In the genomic region with DNA sequence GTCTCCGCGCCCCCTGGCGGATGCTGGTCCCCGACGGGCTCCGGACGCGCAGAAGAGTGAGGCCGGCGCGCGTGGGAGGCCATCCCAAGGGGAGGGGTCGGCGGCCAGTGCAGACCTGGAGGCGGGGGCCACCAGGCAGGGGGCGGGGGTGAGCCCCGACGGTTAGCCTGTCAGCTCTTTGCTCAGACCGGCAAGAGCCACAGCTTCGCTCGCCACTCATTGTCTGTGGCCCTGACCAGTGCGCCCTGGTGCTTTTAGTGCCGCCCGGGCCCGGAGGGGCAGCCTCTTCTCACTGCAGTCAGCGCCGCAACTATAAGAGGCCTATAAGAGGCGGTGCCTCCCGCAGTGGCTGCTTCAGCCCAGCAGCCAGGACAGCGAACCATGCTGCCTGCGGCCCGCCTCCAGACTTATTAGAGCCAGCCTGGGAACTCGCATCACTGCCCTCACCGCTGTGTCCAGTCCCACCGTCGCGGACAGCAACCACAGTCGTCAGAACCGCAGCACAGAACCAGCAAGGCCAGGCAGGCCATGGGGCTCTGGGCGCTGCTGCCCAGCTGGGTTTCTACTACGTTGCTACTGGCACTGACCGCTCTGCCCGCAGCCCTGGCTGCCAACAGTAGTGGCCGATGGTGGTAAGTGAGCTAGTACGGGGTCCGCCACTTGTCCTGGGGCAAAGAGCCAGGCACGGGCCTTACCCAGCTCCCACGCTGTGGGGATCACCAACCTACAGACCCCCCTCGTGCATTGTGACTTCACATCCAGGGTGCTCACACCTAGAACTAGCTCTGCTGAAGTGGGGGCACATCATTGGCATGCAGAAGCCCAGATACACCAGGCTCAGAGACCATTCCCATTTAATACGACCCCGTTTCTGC, we compare ENCODE assay signal across 9 mouse cellular contexts. TPM values are rescaled to one million over a fixed set of nuclear protein-coding genes. Genes with fewer than 3 reads are reported as not detected.
A peak's percentile ranks its signal among the peaks of the same experiment; 100 is the strongest.
DNase-seq lines count a peak whose midpoint lies in the region; ATAC-seq and TF ChIP-seq lines count a peak whose summit lies in the region.
"Had no signal": no experiment of that assay in that cellular context is flagged by ENCODE, and none has a peak within 500 bp of the region (broad histone marks: within the 10 kb centered on the region; RNA-seq: fewer than 3 reads in every experiment).

A gene (plus strand): TSS at position 197 of the 875 bp plus-strand sequence.

- TF ChIP-seq CTCF in heart, postnatal 0 days (IDR thresholded peaks at IDR 0.05; ENCODE audit: low read depth), result peak; percentile 60

- peaks cover 100% of the 10 kb centered on the region for H3K27me3 ChIP-seq in forebrain, embryonic 12.5 days
- peaks cover 99% of the 10 kb centered on the region for H3K27me3 ChIP-seq in forebrain, embryonic 13.5 days
- H3K27me3 ChIP-seq in heart, postnatal 0 days (ENCODE audit: control insufficient read depth, insufficient read depth, low read length), result peaks cover 82% of the 10 kb centered on the region
- peaks cover 94% of the 10 kb centered on the region for H3K27me3 ChIP-seq in limb, embryonic 12.5 days
- peaks cover 77% of the 10 kb centered on the region for H3K27me3 ChIP-seq in midbrain, embryonic 16.5 days (ENCODE audit: control insufficient read depth, insufficient read depth, low read depth, low read length)

- peak within 1 kb of the TSS; percentile 19; the same call in 1 of the 2 replicates for H3K4me2 ChIP-seq in forebrain, embryonic 12.5 days
- no peak within 1 kb of the TSS; the same call in 1 of the 2 replicates for H3K4me2 ChIP-seq in forebrain, embryonic 13.5 days
- H3K4me2 ChIP-seq in heart, postnatal 0 days (ENCODE audit: low read depth, low read length), result peak within 1 kb of the TSS; percentile 53
- peak within 1 kb of the TSS; percentile 23 for H3K4me2 ChIP-seq in limb, embryonic 12.5 days
- H3K4me2 ChIP-seq in midbrain, embryonic 16.5 days (ENCODE audit: low read length), result 0 out of 2 replicates have a peak within 1 kb of the TSS, but pooled peaks have one; percentile 17

- H3K27ac ChIP-seq in forebrain, embryonic 12.5 days, result no peak within 1 kb of the TSS
- no peak within 1 kb of the TSS for H3K27ac ChIP-seq in forebrain, embryonic 13.5 days
- no peak within 1 kb of the TSS for H3K27ac ChIP-seq in heart, postnatal 0 days (ENCODE audit: low read depth)
- no peak within 1 kb of the TSS for H3K27ac ChIP-seq in limb, embryonic 12.5 days
- H3K27ac ChIP-seq in midbrain, embryonic 16.5 days (ENCODE audit: low read length), result no peak within 1 kb of the TSS

- H3K36me3 ChIP-seq in forebrain, embryonic 12.5 days (replicated peaks), result no peaks in the 10 kb centered on the region
- no peaks in the 10 kb centered on the region for H3K36me3 ChIP-seq in forebrain, embryonic 13.5 days (ENCODE audit: poor library complexity, severe bottlenecking)
- no peaks in the 10 kb centered on the region for H3K36me3 ChIP-seq in heart, postnatal 0 days (replicated peaks; ENCODE audit: control insufficient read depth, insufficient read depth, low read length)
- no peaks in the 10 kb centered on the region for H3K36me3 ChIP-seq in limb, embryonic 12.5 days
- H3K36me3 ChIP-seq in midbrain, embryonic 16.5 days (ENCODE audit: control insufficient read depth, insufficient read depth, low read length), result no peaks in the 10 kb centered on the region

- 0 out of 2 replicates have a peak, but pooled peaks have one; percentile 41 for ATAC-seq in forebrain, embryonic 12.5 days (ENCODE audit: low FRiP score)
- ATAC-seq in forebrain, embryonic 13.5 days, result no peak
- ATAC-seq in heart, postnatal 0 days (ENCODE audit: insufficient read depth, low read depth), result 0 out of 2 replicates have a peak, but pooled peaks have one; percentile 31
- no peak for ATAC-seq in limb, embryonic 12.5 days (ENCODE audit: insufficient number of reproducible peaks, insufficient read depth, low FRiP score, low TSS enrichment, low read depth)
- 0 out of 2 replicates have a peak, but pooled peaks have one; percentile 22 for ATAC-seq in midbrain, embryonic 16.5 days

- 0 out of 2 replicates have a peak, but pooled peaks cover 5% of the 10 kb centered on the region for H3K9me3 ChIP-seq in forebrain, embryonic 12.5 days
- H3K9me3 ChIP-seq in forebrain, embryonic 13.5 days (replicated peaks), result 0 out of 2 replicates have a peak, but pooled peaks cover 4% of the 10 kb centered on the region
- no peaks in the 10 kb centered on the region for H3K9me3 ChIP-seq in heart, postnatal 0 days (replicated peaks; ENCODE audit: control insufficient read depth, low read length)
- H3K9me3 ChIP-seq in limb, embryonic 12.5 days, result no peaks in the 10 kb centered on the region
- no peaks in the 10 kb centered on the region; the same call in 1 of the 2 replicates for H3K9me3 ChIP-seq in midbrain, embryonic 16.5 days (replicated peaks; ENCODE audit: control insufficient read depth, low read length, poor library complexity, severe bottlenecking)

- peaks cover 37% of the 10 kb centered on the region for H3K4me1 ChIP-seq in forebrain, embryonic 12.5 days
- peaks cover 23% of the 10 kb centered on the region for H3K4me1 ChIP-seq in forebrain, embryonic 13.5 days
- peaks cover 16% of the 10 kb centered on the region for H3K4me1 ChIP-seq in heart, postnatal 0 days (ENCODE audit: control insufficient read depth, insufficient read depth)
- H3K4me1 ChIP-seq in limb, embryonic 12.5 days (replicated peaks), result peaks cover 30% of the 10 kb centered on the region
- H3K4me1 ChIP-seq in midbrain, embryonic 16.5 days (ENCODE audit: control insufficient read depth, insufficient read depth, low read length), result peaks cover 12% of the 10 kb centered on the region; the same call in 1 of the 2 replicates

- H3K4me3 ChIP-seq in forebrain, embryonic 12.5 days (replicated peaks), result peak within 1 kb of the TSS; percentile 16; the same call in 1 of the 2 replicates
- no peak within 1 kb of the TSS; the same call in 1 of the 2 replicates for H3K4me3 ChIP-seq in forebrain, embryonic 13.5 days
- peak within 1 kb of the TSS; percentile 35 for H3K4me3 ChIP-seq in heart, postnatal 0 days (ENCODE audit: low read depth, low read length)
- peak within 1 kb of the TSS; percentile 25 for H3K4me3 ChIP-seq in limb, embryonic 12.5 days (replicated peaks)
- H3K4me3 ChIP-seq in midbrain, embryonic 16.5 days (ENCODE audit: low read depth, low read length), result peak within 1 kb of the TSS; percentile 9; the same call in 1 of the 2 replicates

- no peak for TF ChIP-seq EP300 in heart, postnatal 0 days (IDR thresholded peaks at IDR 0.05; ENCODE audit: low read depth)

- 2% methylated on average over 51 of the region's 51 CpGs for WGBS in forebrain, embryonic 12.5 days
- WGBS in forebrain, embryonic 13.5 days, result under 1% methylated on average over 49 of the region's 51 CpGs
- WGBS in heart, postnatal 0 days, result 6% methylated on average over 41 of the region's 51 CpGs
- WGBS in limb, embryonic 12.5 days, result 3% methylated on average over 51 of the region's 51 CpGs
- 2% methylated on average over 41 of the region's 51 CpGs for WGBS in midbrain, embryonic 16.5 days

- peak; percentile 72 for DNase-seq in ZHBTc4 (ENCODE audit: low read depth, low spot score)
- DNase-seq in heart, postnatal 0 days (ENCODE audit: low spot score), result no peak
- DNase-seq in thymus, postnatal 25 days, result peak; percentile 70
- DNase-seq in urinary bladder, postnatal 36 days (ENCODE audit: low spot score in 2 of 2), result no peak

- no peak within 1 kb of the TSS for H3K9ac ChIP-seq in forebrain, embryonic 12.5 days
- no peak within 1 kb of the TSS for H3K9ac ChIP-seq in forebrain, embryonic 13.5 days
- no peak within 1 kb of the TSS; the same call in 1 of the 2 replicates for H3K9ac ChIP-seq in heart, postnatal 0 days (replicated peaks; ENCODE audit: low read depth, low read length)
- H3K9ac ChIP-seq in limb, embryonic 12.5 days (replicated peaks), result no peak within 1 kb of the TSS; the same call in 1 of the 2 replicates
- no peak within 1 kb of the TSS for H3K9ac ChIP-seq in midbrain, embryonic 16.5 days (ENCODE audit: low read depth, low read length)

RNA-seq across cellular contexts. Expression of the gene that starts here (rescaled TPM):
- 0.18 and 0.61 TPM in 2 replicates for polyA plus RNA-seq in forebrain, embryonic 12.5 days (2016; fragmentation: Nextera tagmentation; extraction: Ambion mirVana)
- polyA plus RNA-seq in forebrain, embryonic 13.5 days (2015; fragmentation: Nextera tagmentation; extraction: Ambion mirVana), result not detected in 2 replicates
- not detected in 2 replicates for total RNA-seq in heart, postnatal 0 days (2014; rRNA removed; ENCODE audit: low replicate concordance)
- not detected in 2 replicates for polyA plus RNA-seq in heart, postnatal 0 days (2015; fragmentation: Nextera tagmentation; extraction: Ambion mirVana)
- polyA plus RNA-seq in limb, embryonic 12.5 days (2016; fragmentation: Nextera tagmentation; extraction: Ambion mirVana), result not detected in 2 replicates
- 1.2 and 1.3 TPM in 2 replicates for polyA plus RNA-seq in midbrain, embryonic 16.5 days (2015; fragmentation: Nextera tagmentation; extraction: Ambion mirVana)
- total RNA-seq: MEL had no signal

Comparison
In these comparisons a context has a peak if more than half of its experiments do, and no peak if none do; other contexts are left out.
1. Peak in ATAC-seq, H3K4me3 ChIP-seq and H3K4me2 ChIP-seq in forebrain, embryonic 12.5 days; RNA of the gene not detected or under 1 TPM.
2. Peak in ATAC-seq, H3K4me3 ChIP-seq and H3K4me2 ChIP-seq in heart, postnatal 0 days; RNA of the gene not detected or under 1 TPM.
3. DNase-seq: peak in ZHBTc4 (single experiment) and thymus, postnatal 25 days (single experiment); none in heart, postnatal 0 days (single experiment) and urinary bladder, postnatal 36 days (0 of 2).